Mouse (Mus musculus) midbrain, embryonic 12.5 days (tissue): ENCODE results near the gene Pld2. TPM values are rescaled to one million over a fixed set of nuclear protein-coding genes. Genes with fewer than 3 reads are reported as not detected.

Source experiments
- ATAC-seq: fragments of 200-750 bp; cut with Nextera tagmentation; 2 replicates; pipeline ENCODE4 v1.8.0; 2017; ENCODE audit warnings: low read depth, moderate TSS enrichment, moderate library complexity; ENCODE audit not compliant: low FRiP score
- H3K27ac ChIP-seq: fragments of 300-500 bp; sonication (generic); replicated peaks from 2 replicates; pipeline ENCODE4 v1.5.1; 2016; ENCODE audit warnings: mild to moderate bottlenecking
- H3K27me3 ChIP-seq: fragments of 300-500 bp; sonication (generic); 2 replicates; pipeline ENCODE4 v1.6.1; 2016; ENCODE audit warnings: mild to moderate bottlenecking
- H3K36me3 ChIP-seq: fragments of 300-500 bp; sonication (generic); 2 replicates; pipeline ENCODE4 v1.6.1; 2016
- H3K4me1 ChIP-seq: fragments of 300-500 bp; sonication (generic); 2 replicates; pipeline ENCODE4 v1.6.1; 2016
- H3K4me2 ChIP-seq: fragments of 300-500 bp; sonication (generic); replicated peaks from 2 replicates; pipeline ENCODE4 v1.6.1; 2016; ENCODE audit warnings: mild to moderate bottlenecking, moderate library complexity
- H3K4me3 ChIP-seq: fragments of 300-500 bp; sonication (generic); 2 replicates; pipeline ENCODE4 v1.5.1; 2016; ENCODE audit warnings: mild to moderate bottlenecking
- H3K9ac ChIP-seq: fragments of 300-500 bp; sonication (generic); replicated peaks from 2 replicates; pipeline ENCODE4 v1.6.1; 2016; ENCODE audit warnings: mild to moderate bottlenecking, moderate library complexity
- H3K9me3 ChIP-seq: fragments of 300-500 bp; sonication (generic); 2 replicates; pipeline ENCODE4 v1.6.1; 2016; ENCODE audit warnings: mild to moderate bottlenecking
- WGBS: fragments of 180-500 bp; shearing (Covaris S2); methylation state at CpG from one replicate; pipeline ENCODE4 v1.1.7; 2016; 5-methylcytosine and 5-hydroxymethylcytosine counted together
- polyA plus RNA-seq: library from polyadenylated mRNA; unstranded; fragments of >200 nt; fragmentation: Nextera tagmentation; extraction: Ambion mirVana; gene quantifications from 2 replicates; pipeline ENCODE4 v1.2.1, GENCODE M21; 2016

Gene Pld2
- polyA plus RNA-seq, 1 experiment from 2014 or later: 5.7 TPM

- Histone ChIP-seq H3K4me3 (no peak overlapping the region), H3K4me2 (no peak overlapping the region), H3K36me3 (no peaks in the 10 kb centered on the region), H3K4me1 (peaks cover 50% of the 10 kb centered on the region), H3K9ac (no peak overlapping the region), H3K27ac (no peak overlapping the region), H3K27me3 (no peaks in the 10 kb centered on the region), H3K9me3 (no peaks in the 10 kb centered on the region)
- no peak for ATAC-seq
- WGBS: 84% methylated on average over 3 of the region's 3 CpGs
These were observed 42.3 kb downstream of the Pld2 start for GRCm38 (mm10) chr11:70582196-70582595.

- H3K27ac ChIP-seq: no peak overlapping the region
- H3K4me1 ChIP-seq: peaks cover 40% of the 10 kb centered on the region
- WGBS: 78% methylated on average over 6 of the region's 6 CpGs
These were observed 43.3 kb downstream of the Pld2 start for GRCm38 (mm10) chr11:70583022-70583714.

GRCm38 (mm10) chr11:70583775-70584174 lies 43.9 kb downstream of the Pld2 start:
- WGBS: 93% methylated on average over 7 of the region's 7 CpGs
- peaks cover 34% of the 10 kb centered on the region for H3K4me1 ChIP-seq

More at GRCm38 (mm10) chr11:70583022-70583714, 43.3 kb downstream of the Pld2 start:
- H3K4me3 ChIP-seq: no peak overlapping the region
- no peaks in the 10 kb centered on the region for H3K9me3 ChIP-seq
- H3K36me3 ChIP-seq: no peaks in the 10 kb centered on the region
- no peaks in the 10 kb centered on the region for H3K27me3 ChIP-seq
- H3K9ac ChIP-seq: no peak overlapping the region
- no peak overlapping the region for H3K4me2 ChIP-seq
- ATAC-seq: no peak

GRCm38 (mm10) chr11:70585457-70585856 lies 45.6 kb downstream of the Pld2 start:
- Histone ChIP-seq H3K27me3 (no peaks in the 10 kb centered on the region), H3K4me2 (no peak overlapping the region), H3K27ac (no peak overlapping the region), H3K4me1 (peaks cover 24% of the 10 kb centered on the region), H3K36me3 (no peaks in the 10 kb centered on the region), H3K4me3 (no peak overlapping the region), H3K9me3 (no peaks in the 10 kb centered on the region), H3K9ac (no peak overlapping the region)
- ATAC-seq: no peak
- 64% methylated on average over 7 of the region's 7 CpGs for WGBS

More at GRCm38 (mm10) chr11:70583775-70584174, 43.9 kb downstream of the Pld2 start:
- Histone ChIP-seq H3K9ac (no peak overlapping the region), H3K27me3 (no peaks in the 10 kb centered on the region), H3K9me3 (no peaks in the 10 kb centered on the region), H3K4me3 (no peak overlapping the region), H3K36me3 (no peaks in the 10 kb centered on the region), H3K4me2 (no peak overlapping the region), H3K27ac (no peak overlapping the region)
- ATAC-seq: no peak

- Histone ChIP-seq H3K27me3 (no peaks in the 10 kb centered on the region), H3K27ac (no peak overlapping the region), H3K9me3 (no peaks in the 10 kb centered on the region), H3K4me2 (no peak overlapping the region), H3K9ac (no peak overlapping the region), H3K36me3 (no peaks in the 10 kb centered on the region), H3K4me3 (no peak overlapping the region), H3K4me1 (peaks cover 21% of the 10 kb centered on the region; the same call in 1 of the 2 replicates)
- 91% methylated on average over 3 of the region's 3 CpGs for WGBS
- no peak for ATAC-seq
These were observed 46.4 kb downstream of the Pld2 start for GRCm38 (mm10) chr11:70586261-70586660.

GRCm38 (mm10) chr11:70586954-70587353 lies 47.1 kb downstream of the Pld2 start:
- Histone ChIP-seq H3K4me1 (peaks cover 21% of the 10 kb centered on the region; the same call in 1 of the 2 replicates), H3K27me3 (no peaks in the 10 kb centered on the region), H3K9me3 (no peaks in the 10 kb centered on the region), H3K4me3 (no peak overlapping the region), H3K4me2 (no peak overlapping the region), H3K9ac (no peak overlapping the region), H3K27ac (no peak overlapping the region), H3K36me3 (no peaks in the 10 kb centered on the region)
- no peak for ATAC-seq
- WGBS: 82% methylated on average over 5 of the region's 5 CpGs

- no peaks in the 10 kb centered on the region for H3K36me3 ChIP-seq
- ATAC-seq: no peak
- no peak overlapping the region for H3K9ac ChIP-seq
- H3K27me3 ChIP-seq: no peaks in the 10 kb centered on the region
- H3K9me3 ChIP-seq: no peaks in the 10 kb centered on the region
- H3K4me2 ChIP-seq: no peak overlapping the region
- no peak overlapping the region for H3K27ac ChIP-seq
- no peak overlapping the region for H3K4me3 ChIP-seq
- H3K4me1 ChIP-seq: peaks cover 7% of the 10 kb centered on the region
- 95% methylated on average over 1 of the region's 1 CpGs for WGBS
These were observed 51.9 kb downstream of the Pld2 start for GRCm38 (mm10) chr11:70591733-70592132.

GRCm38 (mm10) chr11:70594253-70594989 lies 54.6 kb downstream of the Pld2 start:
- WGBS: 86% methylated on average over 15 of the region's 15 CpGs
- no peak for ATAC-seq

GRCm38 (mm10) chr11:70595638-70596037 lies 55.8 kb downstream of the Pld2 start:
- Histone ChIP-seq H3K9me3 (no peaks in the 10 kb centered on the region), H3K4me3 (no peak overlapping the region), H3K27ac (peak overlapping the region; percentile 58), H3K27me3 (no peaks in the 10 kb centered on the region), H3K9ac (no peak overlapping the region), H3K4me2 (no peak overlapping the region), H3K4me1 (peaks cover 11% of the 10 kb centered on the region), H3K36me3 (peaks cover 26% of the 10 kb centered on the region)
- ATAC-seq: no peak
- WGBS: 67% methylated on average over 2 of the region's 2 CpGs

More at GRCm38 (mm10) chr11:70594253-70594989, 54.6 kb downstream of the Pld2 start:
- Histone ChIP-seq H3K4me1 (peaks cover 11% of the 10 kb centered on the region), H3K4me2 (no peak overlapping the region), H3K9me3 (no peaks in the 10 kb centered on the region), H3K9ac (no peak overlapping the region), H3K36me3 (peaks cover 25% of the 10 kb centered on the region), H3K27me3 (no peaks in the 10 kb centered on the region), H3K27ac (no peak overlapping the region), H3K4me3 (no peak overlapping the region)

GRCm38 (mm10) chr11:70596094-70596493 lies 56.2 kb downstream of the Pld2 start:
- Histone ChIP-seq H3K27ac (peak overlapping the region; percentile 58), H3K36me3 (peaks cover 26% of the 10 kb centered on the region), H3K9ac (no peak overlapping the region), H3K9me3 (no peaks in the 10 kb centered on the region), H3K27me3 (no peaks in the 10 kb centered on the region), H3K4me3 (no peak overlapping the region), H3K4me2 (no peak overlapping the region), H3K4me1 (peaks cover 11% of the 10 kb centered on the region)
- 45% methylated on average over 4 of the region's 4 CpGs for WGBS
- ATAC-seq: no peak

GRCm38 (mm10) chr11:70597301-70597700 lies 57.4 kb downstream of the Pld2 start:
- 86% methylated on average over 6 of the region's 6 CpGs for WGBS
- H3K4me2 ChIP-seq: no peak overlapping the region
- no peak for ATAC-seq
- H3K36me3 ChIP-seq: peaks cover 35% of the 10 kb centered on the region
- peaks cover 11% of the 10 kb centered on the region for H3K4me1 ChIP-seq
- no peak overlapping the region for H3K27ac ChIP-seq
- H3K4me3 ChIP-seq: no peak overlapping the region
- H3K9me3 ChIP-seq: no peaks in the 10 kb centered on the region
- no peak overlapping the region for H3K9ac ChIP-seq
- H3K27me3 ChIP-seq: no peaks in the 10 kb centered on the region

- Histone ChIP-seq H3K4me2 (no peak overlapping the region), H3K4me1 (peaks cover 11% of the 10 kb centered on the region), H3K36me3 (peaks cover 35% of the 10 kb centered on the region), H3K9ac (no peak overlapping the region), H3K27me3 (no peaks in the 10 kb centered on the region), H3K9me3 (no peaks in the 10 kb centered on the region), H3K27ac (no peak overlapping the region), H3K4me3 (no peak overlapping the region)
- ATAC-seq: no peak
- WGBS: 89% methylated on average over 9 of the region's 9 CpGs
These were observed 58.6 kb downstream of the Pld2 start for GRCm38 (mm10) chr11:70598451-70598953.
